Mouse (Mus musculus) hindbrain, postnatal 0 days (tissue): ENCODE results near the gene Aif1. TPM values are rescaled to one million over a fixed set of nuclear protein-coding genes. Genes with fewer than 3 reads are reported as not detected.

Experiments used
- ATAC-seq: fragments of 200-750 bp; cut with Nextera tagmentation; 2 replicates; pipeline ENCODE4 v1.8.0; 2017; ENCODE audit warnings: mild to moderate bottlenecking, moderate TSS enrichment, moderate library complexity
- DNase-seq: peaks from one replicate; pipeline ENCODE4 v3.0.0-alpha.2; 2015; ENCODE audit warnings: low spot score
- H3K27ac ChIP-seq: fragments of 300-500 bp; sonication (generic); 2 replicates; pipeline ENCODE4 v1.5.1; 2014; ENCODE audit warnings: mild to moderate bottlenecking
- H3K27me3 ChIP-seq: fragments of 300-500 bp; sonication (generic); 2 replicates; pipeline ENCODE4 v1.6.1; 2014; ENCODE audit warnings: low read length, mixed read lengths; ENCODE audit not compliant: insufficient read depth
- H3K36me3 ChIP-seq: fragments of 300-500 bp; sonication (generic); 2 replicates; pipeline ENCODE4 v1.6.1; 2014; ENCODE audit warnings: low read length, mixed read lengths; ENCODE audit not compliant: insufficient read depth
- H3K4me1 ChIP-seq: fragments of 300-500 bp; sonication (generic); 2 replicates; pipeline ENCODE4 v1.6.1; 2014; ENCODE audit warnings: antibody characterized with exemption, low read length, mixed read lengths; ENCODE audit not compliant: insufficient read depth
- H3K4me2 ChIP-seq: fragments of 300-500 bp; sonication (generic); 2 replicates; pipeline ENCODE4 v1.6.1; 2014; ENCODE audit warnings: low read depth, mild to moderate bottlenecking, low read length, moderate library complexity, mixed read lengths
- H3K4me3 ChIP-seq: fragments of 300-500 bp; sonication (generic); 2 replicates; pipeline ENCODE4 v1.5.1; 2014; ENCODE audit warnings: low read length
- H3K9ac ChIP-seq: fragments of 300-500 bp; sonication (generic); replicated peaks from 2 replicates; pipeline ENCODE4 v1.6.1; 2014; ENCODE audit warnings: mild to moderate bottlenecking, low read length, moderate library complexity, mixed read lengths
- H3K9me3 ChIP-seq: fragments of 300-500 bp; sonication (generic); 2 replicates; pipeline ENCODE4 v1.6.1; 2016; ENCODE audit warnings: low read length, mixed read lengths
- CTCF ChIP-seq: IDR thresholded peaks from 2 replicates; pipeline ENCODE4 v1.5.1; 2016; ENCODE audit warnings: antibody characterized with exemption, control low read depth, low read depth
- WGBS: fragments of 180-500 bp; shearing (Covaris S2); extraction: QIAGEN DNeasy Blood & Tissue Kit; methylation state at CpG from one replicate; pipeline ENCODE4 v1.1.7; 2014; 5-methylcytosine and 5-hydroxymethylcytosine counted together
- polyA plus RNA-seq: library from polyadenylated mRNA; unstranded; fragments of >200 nt; fragmentation: Nextera tagmentation; extraction: Ambion mirVana; gene quantifications from 2 replicates; pipeline ENCODE4 v1.2.1, GENCODE M21; 2015
- total RNA-seq: library from RNA; depleted of rRNA; stranded (reverse); fragments of >200 nt; gene quantifications from 2 replicates; pipeline ENCODE4 v1.2.3, GENCODE M21; 2014

Gene Aif1
- total and polyA plus RNA-seq, 2 experiments from 2014 or later, result 0.21 to 10.9 TPM

GRCm38 (mm10) chr17:35218516-35219193 lies 42.8 kb upstream of the Aif1 start:
- Histone ChIP-seq H3K36me3 (peaks cover 12% of the 10 kb centered on the region), H3K9ac (0 out of 2 replicates have a peak overlapping the region, but pooled peaks have one; percentile 17), H3K4me2 (no peak overlapping the region), H3K4me3 (no peak overlapping the region), H3K27me3 (no peaks in the 10 kb centered on the region), H3K9me3 (no peaks in the 10 kb centered on the region), H3K27ac (no peak overlapping the region), H3K4me1 (no peaks in the 10 kb centered on the region)
- WGBS, result 85% methylated on average over 18 of the region's 18 CpGs
- DNase-seq (no peak), ATAC-seq (no peak)
- no peak for TF ChIP-seq CTCF

- H3K27me3 ChIP-seq, result no peaks in the 10 kb centered on the region
- WGBS, result 93% methylated on average over 5 of the region's 5 CpGs
- H3K9me3 ChIP-seq, result no peaks in the 10 kb centered on the region
- H3K9ac ChIP-seq, result no peak overlapping the region
- DNase-seq (no peak), ATAC-seq (no peak)
- no peaks in the 10 kb centered on the region for H3K36me3 ChIP-seq
- H3K4me2 ChIP-seq, result no peak overlapping the region
- H3K4me3 ChIP-seq, result no peak overlapping the region
- no peaks in the 10 kb centered on the region for H3K4me1 ChIP-seq
- H3K27ac ChIP-seq, result no peak overlapping the region
- TF ChIP-seq CTCF, result no peak
Measured at GRCm38 (mm10) chr17:35213071-35213470, 37.2 kb upstream of the Aif1 start.

DNA sequence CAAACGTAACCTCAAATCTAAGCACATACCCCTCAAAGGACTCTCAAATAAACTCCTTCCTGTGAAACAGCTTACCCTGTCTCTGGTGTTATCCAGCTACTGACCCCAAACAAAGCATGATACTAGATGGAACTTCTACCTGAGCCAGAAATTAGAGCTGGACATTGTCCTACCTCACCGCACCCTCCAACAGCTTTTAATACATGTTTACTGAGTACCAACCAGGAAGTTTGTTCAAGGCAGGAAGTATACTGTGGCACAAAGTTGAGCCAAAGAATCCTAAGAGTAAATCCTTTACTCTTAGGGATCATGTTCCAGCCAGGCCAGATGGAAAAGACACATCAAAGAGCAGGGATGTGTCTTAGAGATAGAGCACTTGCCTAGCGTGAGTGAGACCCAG lies 34.7 kb upstream of the Aif1 start:
- WGBS, result 81% methylated on average over 3 of the region's 3 CpGs
- DNase-seq (no peak), ATAC-seq (no peak)
- Histone ChIP-seq H3K27ac (no peak overlapping the region), H3K4me2 (no peak overlapping the region), H3K4me3 (no peak overlapping the region), H3K9ac (no peak overlapping the region), H3K36me3 (no peaks in the 10 kb centered on the region), H3K4me1 (no peaks in the 10 kb centered on the region), H3K27me3 (no peaks in the 10 kb centered on the region), H3K9me3 (no peaks in the 10 kb centered on the region)
- TF ChIP-seq CTCF, result no peak

GRCm38 (mm10) chr17:35209785-35210535 lies 34.1 kb upstream of the Aif1 start:
- Histone ChIP-seq H3K36me3 (no peaks in the 10 kb centered on the region), H3K4me1 (no peaks in the 10 kb centered on the region), H3K4me3 (no peak overlapping the region), H3K9ac (no peak overlapping the region), H3K4me2 (no peak overlapping the region), H3K9me3 (no peaks in the 10 kb centered on the region), H3K27ac (no peak overlapping the region), H3K27me3 (no peaks in the 10 kb centered on the region)
- WGBS, result 71% methylated on average over 12 of the region's 12 CpGs
- TF ChIP-seq CTCF, result no peak
- DNase-seq (no peak), ATAC-seq (no peak)

- 59% methylated on average over 10 of the region's 10 CpGs for WGBS
- no peak overlapping the region for H3K4me2 ChIP-seq
Measured at GRCm38 (mm10) chr17:35205380-35205769, 29.5 kb upstream of the Aif1 start.

DNA sequence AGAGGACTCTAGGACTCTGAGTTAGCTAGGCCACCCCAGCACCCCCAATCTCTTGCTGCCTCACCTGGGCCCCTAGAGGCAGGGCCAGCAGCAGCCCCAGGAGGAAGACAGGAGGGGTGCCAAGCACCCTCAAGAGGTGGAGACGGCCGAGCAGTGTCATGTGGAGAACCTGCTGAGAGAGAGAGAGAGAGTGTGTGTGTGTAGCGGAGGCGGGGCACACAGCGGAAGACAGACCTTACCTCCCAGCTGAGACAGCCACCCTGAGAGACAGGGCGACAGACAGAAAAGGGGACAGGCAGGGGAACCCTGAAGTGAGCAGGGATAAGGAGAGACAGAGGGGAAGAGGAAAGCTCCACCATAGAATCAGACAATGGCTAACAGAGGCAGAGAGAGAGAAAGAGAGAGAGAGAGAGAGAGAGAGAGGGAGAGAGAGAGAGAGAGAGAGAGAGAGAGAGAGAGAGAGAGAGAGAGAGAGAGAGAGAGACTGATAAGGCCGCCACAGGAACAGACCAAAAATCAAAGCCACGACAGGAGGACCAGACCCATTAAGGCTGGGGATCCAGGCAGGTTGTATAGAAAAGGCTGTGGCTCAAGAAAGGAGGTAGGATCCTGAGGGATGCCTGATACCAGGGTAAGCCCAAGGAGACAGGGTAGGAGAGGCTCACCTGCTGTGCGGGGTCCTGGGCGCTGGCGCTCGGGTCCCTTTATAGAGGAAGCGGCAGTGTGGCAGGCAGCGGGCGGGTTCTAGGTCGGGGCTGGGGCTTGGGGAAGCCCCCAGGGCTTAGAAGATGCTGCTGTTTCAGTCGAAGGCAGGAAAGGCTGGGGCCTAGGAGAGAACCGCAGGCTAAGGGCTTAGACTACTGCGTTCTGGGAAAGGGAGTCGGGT lies 28.9 kb upstream of the Aif1 start, which contains the start of gene Lta:
Lta (minus strand) TSS at position 858 of the 886 bp plus-strand sequence.
- H3K4me3 ChIP-seq, result no peak within 1 kb of the TSS
- WGBS, result 36% methylated on average over 20 of the region's 20 CpGs
- H3K27me3 ChIP-seq, result peaks cover 8% of the 10 kb centered on the region; the same call in 1 of the 2 replicates
- H3K27ac ChIP-seq, result no peak within 1 kb of the TSS
- H3K4me2 ChIP-seq, result no peak within 1 kb of the TSS
- H3K9ac ChIP-seq, result no peak within 1 kb of the TSS
- H3K4me1 ChIP-seq, result no peaks in the 10 kb centered on the region
- H3K9me3 ChIP-seq, result no peaks in the 10 kb centered on the region
- DNase-seq (no peak), ATAC-seq (no peak)
- no peak for TF ChIP-seq CTCF
- H3K36me3 ChIP-seq, result no peaks in the 10 kb centered on the region

More at GRCm38 (mm10) chr17:35205380-35205769, 29.5 kb upstream of the Aif1 start:
- Histone ChIP-seq H3K27me3 (peaks cover 8% of the 10 kb centered on the region; the same call in 1 of the 2 replicates), H3K9me3 (no peaks in the 10 kb centered on the region), H3K4me3 (no peak overlapping the region), H3K27ac (no peak overlapping the region), H3K9ac (no peak overlapping the region), H3K4me1 (no peaks in the 10 kb centered on the region), H3K36me3 (no peaks in the 10 kb centered on the region)
- TF ChIP-seq CTCF, result no peak
- ATAC-seq, result no peak
- no peak for DNase-seq
